Mouse (Mus musculus) myocyte (in vitro differentiated cells): Measurements from ENCODE around the gene Stxbp3. TPM values are rescaled to one million over a fixed set of nuclear protein-coding genes. Genes with fewer than 3 reads are reported as not detected.

Experiments
- H3K27me3 ChIP-seq: one replicate; pipeline ENCODE4 v1.6.1; 2011; ENCODE audit not compliant: control insufficient read depth, insufficient read depth, insufficient read length
- H3K36me3 ChIP-seq: one replicate; pipeline ENCODE4 v1.6.1; 2011; ENCODE audit not compliant: control insufficient read depth, insufficient read depth
- H3K4me2 ChIP-seq: one replicate; pipeline ENCODE4 v1.6.1; 2011; ENCODE audit warnings: low read depth, control low read depth
- H3K4me3 ChIP-seq: one replicate; pipeline ENCODE4 v1.5.1; 2011; ENCODE audit warnings: mild to moderate bottlenecking, control low read depth, moderate library complexity
- H3K79me2 ChIP-seq: one replicate; pipeline ENCODE4 v1.6.1; 2011; ENCODE audit not compliant: control insufficient read depth, insufficient read depth
- H3ac ChIP-seq: one replicate; pipeline ENCODE4 v1.6.1; 2011; ENCODE audit not compliant: control insufficient read depth, insufficient read length
- CEBPB ChIP-seq: IDR thresholded peaks from 2 replicates; pipeline ENCODE4 v1.6.1; 2011; ENCODE audit warnings: mild to moderate bottlenecking, moderate library complexity; ENCODE audit not compliant: poor library complexity, insufficient read depth, severe bottlenecking
- E2F4 ChIP-seq: IDR thresholded peaks from one replicate; pipeline ENCODE4 v1.6.1; 2011; ENCODE audit warnings: mild to moderate bottlenecking, control low read depth, moderate library complexity; ENCODE audit not compliant: insufficient read depth
- MAX ChIP-seq: IDR thresholded peaks from one replicate; pipeline ENCODE4 v1.6.1; 2011; ENCODE audit warnings: low read depth, mild to moderate bottlenecking, control low read depth
- MYOD1 ChIP-seq, 3 experiments: IDR thresholded peaks; one replicate each; pipeline ENCODE4 v1.6.1; 2011; ENCODE audit warnings: control low read depth in 2 of 3, low read depth in 2 of 3, mild to moderate bottlenecking in 2 of 3, moderate library complexity in 1 of 3; ENCODE audit not compliant: insufficient read length in 2 of 3, control insufficient read depth in 1 of 3
- MYOG ChIP-seq, 3 experiments: IDR thresholded peaks; one replicate each; pipeline ENCODE4 v1.6.1; 2011; ENCODE audit warnings: control low read depth in 2 of 3, low read depth in 2 of 3, mild to moderate bottlenecking in 2 of 3; ENCODE audit not compliant: insufficient read length in 2 of 3, control insufficient read depth in 1 of 3, insufficient read depth in 1 of 3
- POLR2A ChIP-seq: IDR thresholded peaks from one replicate; pipeline ENCODE4 v1.6.1; 2011; ENCODE audit warnings: low read depth, mild to moderate bottlenecking, control low read depth, moderate library complexity; ENCODE audit not compliant: insufficient read length
- POLR2AphosphoS2 ChIP-seq: IDR thresholded peaks from one replicate; pipeline ENCODE4 v1.6.1; 2011; ENCODE audit warnings: low read depth, control low read depth; ENCODE audit not compliant: insufficient read length
- REST ChIP-seq: IDR thresholded peaks from one replicate; pipeline ENCODE4 v1.6.1; 2011; ENCODE audit warnings: mild to moderate bottlenecking, control low read depth, moderate library complexity; ENCODE audit not compliant: insufficient read depth, insufficient read length
- SRF ChIP-seq: IDR thresholded peaks from one replicate; pipeline ENCODE4 v1.6.1; 2011; ENCODE audit warnings: low read depth; ENCODE audit not compliant: control insufficient read depth, insufficient read length
- TCF12 ChIP-seq: IDR thresholded peaks from one replicate; pipeline ENCODE4 v1.6.1; 2011; ENCODE audit warnings: mild to moderate bottlenecking, control low read depth; ENCODE audit not compliant: poor library complexity, insufficient read depth, severe bottlenecking
- TCF3 ChIP-seq: IDR thresholded peaks from one replicate; pipeline ENCODE4 v1.6.1; 2011; ENCODE audit warnings: low read depth, control low read depth; ENCODE audit not compliant: insufficient read length
- USF1 ChIP-seq: IDR thresholded peaks from one replicate; pipeline ENCODE4 v1.6.1; 2011; ENCODE audit warnings: low read depth, mild to moderate bottlenecking, control low read depth, moderate library complexity
- polyA plus RNA-seq: library from polyadenylated mRNA; unstranded; fragments of >200 nt; fragmentation: generic; extraction: Trizol; gene quantifications from one replicate; pipeline ENCODE4 v1.2.1, GENCODE M21; 2012; ENCODE audit warnings: missing spikeins

Stxbp3 gene
- polyA plus RNA-seq, 1 experiment, result 11.9 TPM

DNA sequence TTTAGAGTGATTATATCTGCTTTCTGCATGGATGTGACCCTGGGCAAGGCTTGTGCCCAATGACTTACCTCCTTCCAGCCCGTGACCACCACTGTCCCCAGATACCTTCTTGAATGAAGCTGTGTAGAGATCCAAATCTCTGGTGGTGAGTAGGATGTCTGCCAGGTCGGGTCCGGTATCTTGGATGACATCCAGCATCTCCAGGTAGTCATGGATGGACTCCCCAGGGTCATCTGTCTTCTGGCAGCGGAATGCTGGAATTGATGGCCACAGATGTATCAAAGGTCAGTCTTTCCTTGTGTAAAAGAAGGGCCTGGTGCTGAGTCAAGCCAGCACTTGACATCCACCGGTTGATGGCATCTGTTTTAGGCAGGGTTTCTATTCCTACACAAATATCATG, 4.2 kb upstream of the Stxbp3 start:
- Histone ChIP-seq H3ac (no peak overlapping the region), H3K27me3 (no peaks in the 10 kb centered on the region), H3K4me3 (no peak overlapping the region), H3K36me3 (no peaks in the 10 kb centered on the region), H3K79me2 (peaks cover 3% of the 10 kb centered on the region), H3K4me2 (peak overlapping the region; percentile 10)
- no peak for TF ChIP-seq REST
- TF ChIP-seq MYOG (IDR thresholded peaks at IDR 0.05; ENCODE audit: control insufficient read depth in 1 of 3, insufficient read depth in 1 of 3, insufficient read length in 2 of 3, low read depth in 2 of 3), result no peak
- no peak for TF ChIP-seq TCF12
- TF ChIP-seq CEBPB, result no peak
- TF ChIP-seq POLR2AphosphoS2, result no peak
- no peak for TF ChIP-seq USF1
- TF ChIP-seq E2F4, result no peak
- TF ChIP-seq TCF3, result no peak

DNA sequence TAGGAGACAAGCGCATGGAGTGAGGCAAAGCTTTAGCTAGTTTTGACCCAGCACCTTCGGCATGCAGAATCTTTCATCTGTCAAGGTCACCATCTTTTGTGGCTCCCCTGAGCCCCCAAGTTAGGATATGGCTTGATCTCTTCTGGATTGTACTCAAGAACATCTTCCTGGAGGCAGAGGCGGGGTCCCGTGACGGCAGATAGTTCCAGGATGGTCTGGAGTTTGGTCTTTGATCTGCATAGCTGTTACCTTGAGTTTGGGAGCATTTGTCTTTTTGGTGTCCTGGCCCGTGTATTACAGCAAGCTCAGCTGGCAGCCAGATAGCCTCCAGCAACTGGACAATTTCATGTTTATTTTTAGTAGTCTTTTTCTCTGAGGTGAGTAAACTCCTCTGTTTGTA, 3.7 kb upstream of the Stxbp3 start:
- Histone ChIP-seq H3ac (no peak overlapping the region), H3K4me2 (peak overlapping the region; percentile 10), H3K27me3 (no peaks in the 10 kb centered on the region), H3K79me2 (peaks cover 8% of the 10 kb centered on the region), H3K36me3 (no peaks in the 10 kb centered on the region), H3K4me3 (no peak overlapping the region)
- TF ChIP-seq MYOD1 (IDR thresholded peaks at IDR 0.05; ENCODE audit: control insufficient read depth in 1 of 3, insufficient read length in 2 of 3, low read depth in 2 of 3) (no peak), MYOG (IDR thresholded peaks at IDR 0.05; ENCODE audit: control insufficient read depth in 1 of 3, insufficient read depth in 1 of 3, insufficient read length in 2 of 3, low read depth in 2 of 3) (no peak), E2F4 (no peak), TCF12 (no peak), USF1 (no peak), CEBPB (no peak), MAX (no peak), POLR2A (no peak), POLR2AphosphoS2 (no peak), SRF (no peak), TCF3 (no peak), REST (no peak)

DNA sequence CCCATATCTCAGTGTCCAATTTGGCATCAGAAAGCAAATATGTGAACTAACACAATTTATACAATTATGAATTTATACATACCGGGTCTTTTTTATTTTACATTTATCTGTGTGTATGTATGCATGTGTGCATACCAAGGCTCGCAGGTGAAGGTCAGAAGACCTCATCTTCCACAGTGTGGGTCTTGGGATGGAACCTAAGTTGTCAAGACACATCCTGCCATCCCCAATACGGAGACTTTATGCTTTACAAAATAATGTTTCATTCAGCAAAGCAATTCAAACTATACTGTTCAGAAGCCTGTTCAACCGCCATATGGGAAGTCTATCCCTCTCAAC, 359 bp upstream of the Stxbp3 start:
- no peak for TF ChIP-seq TCF12
- no peak for TF ChIP-seq REST
- Histone ChIP-seq H3K4me2 (no peak overlapping the region), H3K79me2 (peaks cover 41% of the 10 kb centered on the region), H3K27me3 (no peaks in the 10 kb centered on the region), H3K36me3 (no peaks in the 10 kb centered on the region), H3K4me3 (peak overlapping the region; percentile 83), H3ac (peak overlapping the region; percentile 23)

DNA sequence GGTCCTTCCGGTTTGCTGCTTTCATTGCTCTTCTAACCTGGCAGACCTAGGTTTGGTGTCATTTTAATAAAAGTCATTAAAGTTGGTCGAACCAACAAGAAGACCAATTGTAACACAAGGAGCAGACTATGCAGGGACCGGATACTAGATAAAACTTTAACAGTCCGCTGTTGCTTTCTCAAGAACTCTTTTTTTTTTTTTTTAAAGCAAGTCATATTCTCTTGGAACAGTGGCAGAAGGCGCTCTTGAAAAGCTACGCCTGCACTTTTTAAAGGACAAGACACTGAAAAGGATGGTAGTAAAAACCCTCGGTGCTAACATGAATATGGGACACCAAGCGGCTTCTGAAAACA, 703 bp downstream of the Stxbp3 start:
- Histone ChIP-seq H3K79me2 (peaks cover 52% of the 10 kb centered on the region), H3ac (peak overlapping the region; percentile 23), H3K36me3 (no peaks in the 10 kb centered on the region), H3K4me2 (peak overlapping the region; percentile 81), H3K4me3 (peak overlapping the region; percentile 83), H3K27me3 (no peaks in the 10 kb centered on the region)
- TF ChIP-seq MAX (no peak), POLR2AphosphoS2 (no peak), SRF (peak; percentile 85), E2F4 (no peak)

DNA sequence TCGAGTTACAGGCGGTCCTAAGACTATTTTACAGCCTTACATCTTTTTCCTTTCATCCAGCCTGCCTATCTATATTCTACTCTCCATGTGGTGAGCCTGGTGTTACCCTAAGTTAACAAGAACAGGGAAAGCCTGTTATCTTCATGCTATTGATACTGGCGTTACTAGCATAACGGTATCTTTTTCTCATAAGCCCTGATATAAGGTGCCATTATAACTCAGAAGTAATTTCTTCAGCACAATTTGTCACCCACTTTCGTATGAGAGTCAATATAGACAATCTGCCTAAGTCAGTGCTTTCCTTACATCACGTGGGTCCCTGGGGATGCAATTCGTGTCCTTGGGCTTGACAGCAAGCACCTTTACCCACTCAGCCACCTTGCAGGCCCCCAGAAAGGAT, 1.3 kb downstream of the Stxbp3 start:
- Histone ChIP-seq H3K79me2 (peaks cover 58% of the 10 kb centered on the region), H3K27me3 (no peaks in the 10 kb centered on the region), H3ac (no peak overlapping the region), H3K4me3 (peak overlapping the region; percentile 83), H3K36me3 (no peaks in the 10 kb centered on the region), H3K4me2 (peak overlapping the region; percentile 81)
- no peak for TF ChIP-seq USF1
- no peak for TF ChIP-seq MYOG (IDR thresholded peaks at IDR 0.05; ENCODE audit: control insufficient read depth in 1 of 3, insufficient read depth in 1 of 3, insufficient read length in 2 of 3, low read depth in 2 of 3)
- no peak for TF ChIP-seq MAX
- no peak for TF ChIP-seq POLR2AphosphoS2
- no peak for TF ChIP-seq TCF12
- TF ChIP-seq MYOD1 (IDR thresholded peaks at IDR 0.05; ENCODE audit: control insufficient read depth in 1 of 3, insufficient read length in 2 of 3, low read depth in 2 of 3), result no peak
- TF ChIP-seq REST, result no peak
- no peak for TF ChIP-seq POLR2A
- TF ChIP-seq CEBPB, result no peak
- TF ChIP-seq SRF, result no peak
- no peak for TF ChIP-seq TCF3
- TF ChIP-seq E2F4, result no peak
